Mouse (Mus musculus) myocyte (in vitro differentiated cells): ENCODE results near the gene Tmem86a. TPM values are rescaled to one million over a fixed set of nuclear protein-coding genes. Genes with fewer than 3 reads are reported as not detected.

Source experiments
- H3K27me3 ChIP-seq: one replicate; pipeline ENCODE4 v1.6.1; 2011; ENCODE audit not compliant: control insufficient read depth, insufficient read depth, insufficient read length
- H3K36me3 ChIP-seq: one replicate; pipeline ENCODE4 v1.6.1; 2011; ENCODE audit not compliant: control insufficient read depth, insufficient read depth
- H3K4me2 ChIP-seq: one replicate; pipeline ENCODE4 v1.6.1; 2011; ENCODE audit warnings: low read depth, control low read depth
- H3K4me3 ChIP-seq: one replicate; pipeline ENCODE4 v1.5.1; 2011; ENCODE audit warnings: mild to moderate bottlenecking, control low read depth, moderate library complexity
- H3K79me2 ChIP-seq: one replicate; pipeline ENCODE4 v1.6.1; 2011; ENCODE audit not compliant: control insufficient read depth, insufficient read depth
- H3ac ChIP-seq: one replicate; pipeline ENCODE4 v1.6.1; 2011; ENCODE audit not compliant: control insufficient read depth, insufficient read length
- CEBPB ChIP-seq: IDR thresholded peaks from 2 replicates; pipeline ENCODE4 v1.6.1; 2011; ENCODE audit warnings: mild to moderate bottlenecking, moderate library complexity; ENCODE audit not compliant: poor library complexity, insufficient read depth, severe bottlenecking
- E2F4 ChIP-seq: IDR thresholded peaks from one replicate; pipeline ENCODE4 v1.6.1; 2011; ENCODE audit warnings: mild to moderate bottlenecking, control low read depth, moderate library complexity; ENCODE audit not compliant: insufficient read depth
- MAX ChIP-seq: IDR thresholded peaks from one replicate; pipeline ENCODE4 v1.6.1; 2011; ENCODE audit warnings: low read depth, mild to moderate bottlenecking, control low read depth
- MYOD1 ChIP-seq, 3 experiments: IDR thresholded peaks; one replicate each; pipeline ENCODE4 v1.6.1; 2011; ENCODE audit warnings: control low read depth in 2 of 3, low read depth in 2 of 3, mild to moderate bottlenecking in 2 of 3, moderate library complexity in 1 of 3; ENCODE audit not compliant: insufficient read length in 2 of 3, control insufficient read depth in 1 of 3
- MYOG ChIP-seq, 3 experiments: IDR thresholded peaks; one replicate each; pipeline ENCODE4 v1.6.1; 2011; ENCODE audit warnings: control low read depth in 2 of 3, low read depth in 2 of 3, mild to moderate bottlenecking in 2 of 3; ENCODE audit not compliant: insufficient read length in 2 of 3, control insufficient read depth in 1 of 3, insufficient read depth in 1 of 3
- POLR2A ChIP-seq: IDR thresholded peaks from one replicate; pipeline ENCODE4 v1.6.1; 2011; ENCODE audit warnings: low read depth, mild to moderate bottlenecking, control low read depth, moderate library complexity; ENCODE audit not compliant: insufficient read length
- POLR2AphosphoS2 ChIP-seq: IDR thresholded peaks from one replicate; pipeline ENCODE4 v1.6.1; 2011; ENCODE audit warnings: low read depth, control low read depth; ENCODE audit not compliant: insufficient read length
- REST ChIP-seq: IDR thresholded peaks from one replicate; pipeline ENCODE4 v1.6.1; 2011; ENCODE audit warnings: mild to moderate bottlenecking, control low read depth, moderate library complexity; ENCODE audit not compliant: insufficient read depth, insufficient read length
- SRF ChIP-seq: IDR thresholded peaks from one replicate; pipeline ENCODE4 v1.6.1; 2011; ENCODE audit warnings: low read depth; ENCODE audit not compliant: control insufficient read depth, insufficient read length
- TCF12 ChIP-seq: IDR thresholded peaks from one replicate; pipeline ENCODE4 v1.6.1; 2011; ENCODE audit warnings: mild to moderate bottlenecking, control low read depth; ENCODE audit not compliant: poor library complexity, insufficient read depth, severe bottlenecking
- TCF3 ChIP-seq: IDR thresholded peaks from one replicate; pipeline ENCODE4 v1.6.1; 2011; ENCODE audit warnings: low read depth, control low read depth; ENCODE audit not compliant: insufficient read length
- USF1 ChIP-seq: IDR thresholded peaks from one replicate; pipeline ENCODE4 v1.6.1; 2011; ENCODE audit warnings: low read depth, mild to moderate bottlenecking, control low read depth, moderate library complexity
- polyA plus RNA-seq: library from polyadenylated mRNA; unstranded; fragments of >200 nt; fragmentation: generic; extraction: Trizol; gene quantifications from one replicate; pipeline ENCODE4 v1.2.1, GENCODE M21; 2012; ENCODE audit warnings: missing spikeins

The Tmem86a gene
- polyA plus RNA-seq, 1 experiment: 28.6 TPM

GRCm38 (mm10) chr7:47094969-47095368 is 44.6 kb downstream of the Tmem86a start:
- no peak for TF ChIP-seq MAX
- no peak for TF ChIP-seq REST
- no peak for TF ChIP-seq MYOG (IDR thresholded peaks at IDR 0.05; ENCODE audit: control insufficient read depth in 1 of 3, insufficient read depth in 1 of 3, insufficient read length in 2 of 3, low read depth in 2 of 3)
- no peak for TF ChIP-seq E2F4
- TF ChIP-seq USF1: no peak
- no peak for TF ChIP-seq TCF3
- TF ChIP-seq POLR2AphosphoS2: no peak
- no peak for TF ChIP-seq TCF12
- TF ChIP-seq SRF: no peak
- no peak for TF ChIP-seq MYOD1 (IDR thresholded peaks at IDR 0.05; ENCODE audit: control insufficient read depth in 1 of 3, insufficient read length in 2 of 3, low read depth in 2 of 3)
- Histone ChIP-seq H3K79me2 (no peaks in the 10 kb centered on the region), H3K4me2 (no peak overlapping the region), H3K4me3 (no peak overlapping the region), H3ac (no peak overlapping the region), H3K36me3 (no peaks in the 10 kb centered on the region), H3K27me3 (no peaks in the 10 kb centered on the region)

- Histone ChIP-seq H3K27me3 (no peaks in the 10 kb centered on the region), H3ac (no peak overlapping the region), H3K4me2 (no peak overlapping the region), H3K36me3 (no peaks in the 10 kb centered on the region), H3K79me2 (no peaks in the 10 kb centered on the region), H3K4me3 (no peak overlapping the region)
- TF ChIP-seq TCF3: no peak
- no peak for TF ChIP-seq POLR2AphosphoS2
- no peak for TF ChIP-seq E2F4
- TF ChIP-seq USF1: no peak
- TF ChIP-seq POLR2A: no peak
- no peak for TF ChIP-seq SRF
- no peak for TF ChIP-seq REST
- no peak for TF ChIP-seq MAX
- no peak for TF ChIP-seq CEBPB
- TF ChIP-seq TCF12: no peak
- no peak for TF ChIP-seq MYOD1 (IDR thresholded peaks at IDR 0.05; ENCODE audit: control insufficient read depth in 1 of 3, insufficient read length in 2 of 3, low read depth in 2 of 3)
- no peak for TF ChIP-seq MYOG (IDR thresholded peaks at IDR 0.05; ENCODE audit: control insufficient read depth in 1 of 3, insufficient read depth in 1 of 3, insufficient read length in 2 of 3, low read depth in 2 of 3)
Observed at GRCm38 (mm10) chr7:47098044-47098443, 47.6 kb downstream of the Tmem86a start.

- no peak overlapping the region for H3K4me3 ChIP-seq
- H3K79me2 ChIP-seq: no peaks in the 10 kb centered on the region
- H3K4me2 ChIP-seq: no peak overlapping the region
- no peak overlapping the region for H3ac ChIP-seq
- no peaks in the 10 kb centered on the region for H3K27me3 ChIP-seq
- no peaks in the 10 kb centered on the region for H3K36me3 ChIP-seq
- TF ChIP-seq TCF12: no peak
- TF ChIP-seq MAX: no peak
- TF ChIP-seq POLR2A: no peak
- no peak for TF ChIP-seq CEBPB
- TF ChIP-seq REST: no peak
- TF ChIP-seq MYOD1 (IDR thresholded peaks at IDR 0.05; ENCODE audit: control insufficient read depth in 1 of 3, insufficient read length in 2 of 3, low read depth in 2 of 3): no peak
- no peak for TF ChIP-seq USF1
- no peak for TF ChIP-seq SRF
- no peak for TF ChIP-seq TCF3
- no peak for TF ChIP-seq E2F4
Observed at GRCm38 (mm10) chr7:47099306-47099705, 48.9 kb downstream of the Tmem86a start.

- no peak overlapping the region for H3K4me2 ChIP-seq
- no peaks in the 10 kb centered on the region for H3K79me2 ChIP-seq
- TF ChIP-seq REST (no peak), USF1 (no peak), MYOD1 (IDR thresholded peaks at IDR 0.05; ENCODE audit: control insufficient read depth in 1 of 3, insufficient read length in 2 of 3, low read depth in 2 of 3) (no peak), MYOG (IDR thresholded peaks at IDR 0.05; ENCODE audit: control insufficient read depth in 1 of 3, insufficient read depth in 1 of 3, insufficient read length in 2 of 3, low read depth in 2 of 3) (no peak), E2F4 (no peak), CEBPB (no peak), TCF12 (no peak), POLR2AphosphoS2 (no peak), SRF (no peak), TCF3 (no peak), MAX (no peak), POLR2A (no peak)
- no peaks in the 10 kb centered on the region for H3K27me3 ChIP-seq
- no peaks in the 10 kb centered on the region for H3K36me3 ChIP-seq
- H3ac ChIP-seq: no peak overlapping the region
- no peak overlapping the region for H3K4me3 ChIP-seq
Observed at GRCm38 (mm10) chr7:47100615-47101014, 50.2 kb downstream of the Tmem86a start.

GRCm38 (mm10) chr7:47102970-47103369 is 52.6 kb downstream of the Tmem86a start:
- Histone ChIP-seq H3K4me3 (no peak overlapping the region), H3K4me2 (no peak overlapping the region), H3K27me3 (no peaks in the 10 kb centered on the region), H3ac (no peak overlapping the region), H3K79me2 (no peaks in the 10 kb centered on the region), H3K36me3 (no peaks in the 10 kb centered on the region)
- TF ChIP-seq TCF3 (no peak), CEBPB (no peak), MYOD1 (IDR thresholded peaks at IDR 0.05; ENCODE audit: control insufficient read depth in 1 of 3, insufficient read length in 2 of 3, low read depth in 2 of 3) (no peak), TCF12 (no peak), E2F4 (no peak), SRF (no peak), POLR2A (no peak), MYOG (IDR thresholded peaks at IDR 0.05; ENCODE audit: control insufficient read depth in 1 of 3, insufficient read depth in 1 of 3, insufficient read length in 2 of 3, low read depth in 2 of 3) (no peak), USF1 (no peak), POLR2AphosphoS2 (no peak), REST (no peak), MAX (no peak)
